Mouse (Mus musculus): ENCODE measurements around the gene Usp37. TPM values are rescaled to one million over a fixed set of nuclear protein-coding genes. Genes with fewer than 3 reads are reported as not detected.

Usp37 gene
- total RNA-seq, 4 experiments from 2014 or later: 22.2 to 26.1 (median 22.4) TPM

Small RNA genes lying within 50 kb of the gene (microRNA-seq; reads per million reads assigned to microRNA genes)
- gene Gm25035 (0 reads per million in 2 experiments), gene Mir26b (5,969 to 14,115 reads per million in 2 experiments)

Other genes with a start within 250 kb of the Usp37 start
- gene Tmbim1, start 238.7 kb downstream of the Usp37 start, total RNA-seq (2022): 10 to 100 TPM; 28.2 to 32.3 (median 31.4) TPM
- 1 to 10 TPM; 1.4 to 2.5 (median 1.8) TPM for gene Catip, start 182.2 kb downstream of the Usp37 start, total RNA-seq (2022)
- gene Slc11a1, start 169.1 kb downstream of the Usp37 start, total RNA-seq (2022): 10 to 100 TPM in 2 of 4 experiments, 1 to 10 TPM in 2; 3.8 to 35.1 (median 15.5) TPM
- 10 to 100 TPM; 27.2 to 33.7 (median 29.5) TPM for gene Ctdsp1, start 152.8 kb downstream of the Usp37 start, total RNA-seq (2022)
- gene Vil1, start 134.9 kb downstream of the Usp37 start, total RNA-seq (2022): under 1 TPM; 0.57 to 0.74 (median 0.64) TPM
- gene Cnot9, start 38.2 kb downstream of the Usp37 start, total RNA-seq (2022): 10 to 100 TPM; 22.3 to 25.7 (median 24.0) TPM
- gene Plcd4, start 1.4 kb downstream of the Usp37 start, total RNA-seq (2022): 10 to 100 TPM; 11.3 to 14.4 (median 12.8) TPM
- 10 to 100 TPM; 31.2 to 34.2 (median 32.2) TPM for gene Zfp142, start 44.0 kb upstream of the Usp37 start, total RNA-seq (2022)
- gene Bcs1l, start 44.0 kb upstream of the Usp37 start, total RNA-seq (2022): 10 to 100 TPM; 18.5 to 22.5 (median 22.1) TPM
- gene Rnf25, start 57.1 kb upstream of the Usp37 start, total RNA-seq (2022): 10 to 100 TPM; 63.6 to 68.4 (median 65.9) TPM
- gene Stk36, start 57.2 kb upstream of the Usp37 start, total RNA-seq (2022): 1 to 10 TPM; 3.4 to 7.4 (median 5.8) TPM
- gene Ttll4, start 117.5 kb upstream of the Usp37 start, total RNA-seq (2022): 10 to 100 TPM; 19.3 to 22.4 (median 20.5) TPM
- gene Cyp27a1, start 169.3 kb upstream of the Usp37 start, total RNA-seq (2022): 1 to 10 TPM; 6.5 to 8.5 (median 7.8) TPM
- gene Prkag3, start 204.9 kb upstream of the Usp37 start, total RNA-seq (2022): under 1 TPM; 0.13 to 0.64 (median 0.48) TPM
- 1 to 10 TPM; 2.4 to 3.7 (median 2.5) TPM for gene Wnt6, start 227.6 kb upstream of the Usp37 start, total RNA-seq (2022)
- 10 to 100 TPM; 11.0 to 11.8 (median 11.2) TPM for gene Wnt10a, start 247.2 kb upstream of the Usp37 start, total RNA-seq (2022)